Mouse (Mus musculus): ENCODE measurements around the gene Fcrl5. TPM values are rescaled to one million over a fixed set of nuclear protein-coding genes. Genes with fewer than 3 reads are reported as not detected.

Fcrl5 gene
- polyA plus RNA-seq, 1 experiment from 2014 or later, result not detected

- no peaks in the 10 kb centered on the region for H3K27me3 ChIP-seq
- ATAC-seq (ENCODE audit: borderline replicate concordance, extremely low read depth, low FRiP score, low TSS enrichment), result no peak
- H3K9ac ChIP-seq, result no peak overlapping the region
- 47% methylated on average over 8 of the region's 8 CpGs for WGBS
- H3K4me2 ChIP-seq, result no peak overlapping the region
- H3K27ac ChIP-seq, result no peak overlapping the region
- H3K4me3 ChIP-seq, result no peak overlapping the region
- H3K4me1 ChIP-seq, result no peaks in the 10 kb centered on the region
- no peaks in the 10 kb centered on the region for H3K9me3 ChIP-seq
- no peaks in the 10 kb centered on the region for H3K36me3 ChIP-seq
These were observed 65.6 kb downstream of the Fcrl5 start for GRCm38 (mm10) chr3:87501151-87501550.

- no peaks in the 10 kb centered on the region for H3K9me3 ChIP-seq
- H3K4me2 ChIP-seq, result no peak overlapping the region
- no peak for ATAC-seq (ENCODE audit: borderline replicate concordance, extremely low read depth, low FRiP score, low TSS enrichment)
- 89% methylated on average over 6 of the region's 6 CpGs for WGBS
- no peak overlapping the region for H3K9ac ChIP-seq
- no peaks in the 10 kb centered on the region for H3K36me3 ChIP-seq
- H3K27ac ChIP-seq, result no peak overlapping the region
- H3K27me3 ChIP-seq, result no peaks in the 10 kb centered on the region
- no peaks in the 10 kb centered on the region for H3K4me1 ChIP-seq
- no peak overlapping the region for H3K4me3 ChIP-seq
These were observed 67.2 kb downstream of the Fcrl5 start for GRCm38 (mm10) chr3:87502771-87503170.

- Histone ChIP-seq H3K4me3 (no peak overlapping the region), H3K27ac (no peak overlapping the region), H3K36me3 (no peaks in the 10 kb centered on the region), H3K4me2 (no peak overlapping the region), H3K4me1 (0 out of 2 replicates have a peak, but pooled peaks cover 5% of the 10 kb centered on the region), H3K9ac (no peak overlapping the region), H3K27me3 (no peaks in the 10 kb centered on the region), H3K9me3 (no peaks in the 10 kb centered on the region)
- WGBS, result 18% methylated on average over 7 of the region's 7 CpGs
- no peak for ATAC-seq (ENCODE audit: borderline replicate concordance, extremely low read depth, low FRiP score, low TSS enrichment)
These were observed 68.8 kb downstream of the Fcrl5 start for GRCm38 (mm10) chr3:87504330-87504729.

GRCm38 (mm10) chr3:87504749-87505425 lies 69.3 kb downstream of the Fcrl5 start:
- 0 out of 2 replicates have a peak, but pooled peaks cover 8% of the 10 kb centered on the region for H3K4me1 ChIP-seq
- no peak overlapping the region for H3K4me3 ChIP-seq
- H3K36me3 ChIP-seq, result no peaks in the 10 kb centered on the region
- H3K4me2 ChIP-seq, result no peak overlapping the region
- no peak overlapping the region for H3K27ac ChIP-seq
- no peak for ATAC-seq (ENCODE audit: borderline replicate concordance, extremely low read depth, low FRiP score, low TSS enrichment)
- 28% methylated on average over 4 of the region's 4 CpGs for WGBS
- H3K27me3 ChIP-seq, result no peaks in the 10 kb centered on the region
- H3K9ac ChIP-seq, result no peak overlapping the region
- no peaks in the 10 kb centered on the region for H3K9me3 ChIP-seq

- no peaks in the 10 kb centered on the region for H3K27me3 ChIP-seq
- no peaks in the 10 kb centered on the region for H3K36me3 ChIP-seq
- H3K27ac ChIP-seq, result no peak overlapping the region
- ATAC-seq (ENCODE audit: borderline replicate concordance, extremely low read depth, low FRiP score, low TSS enrichment), result no peak
- no peak overlapping the region for H3K9ac ChIP-seq
- 0 out of 2 replicates have a peak, but pooled peaks cover 8% of the 10 kb centered on the region for H3K4me1 ChIP-seq
- no peak overlapping the region for H3K4me2 ChIP-seq
- H3K4me3 ChIP-seq, result no peak overlapping the region
- WGBS, result 69% methylated on average over 12 of the region's 12 CpGs
- no peaks in the 10 kb centered on the region for H3K9me3 ChIP-seq
These were observed 71.2 kb downstream of the Fcrl5 start for GRCm38 (mm10) chr3:87506456-87507416.

GRCm38 (mm10) chr3:87508205-87508901 lies 72.8 kb downstream of the Fcrl5 start:
- Histone ChIP-seq H3K9ac (no peak overlapping the region), H3K4me1 (peaks cover 15% of the 10 kb centered on the region; the same call in 1 of the 2 replicates), H3K27me3 (no peaks in the 10 kb centered on the region), H3K27ac (no peak overlapping the region), H3K36me3 (no peaks in the 10 kb centered on the region), H3K4me3 (no peak overlapping the region), H3K9me3 (no peaks in the 10 kb centered on the region), H3K4me2 (peak overlapping the region; percentile 33)
- 29% methylated on average over 17 of the region's 17 CpGs for WGBS
- peak; percentile 47; the same call in 1 of the 2 replicates for ATAC-seq (ENCODE audit: borderline replicate concordance, extremely low read depth, low FRiP score, low TSS enrichment)

- Histone ChIP-seq H3K9me3 (no peaks in the 10 kb centered on the region), H3K27ac (no peak overlapping the region), H3K9ac (no peak overlapping the region), H3K4me3 (no peak overlapping the region), H3K4me1 (peaks cover 15% of the 10 kb centered on the region; the same call in 1 of the 2 replicates), H3K27me3 (no peaks in the 10 kb centered on the region), H3K4me2 (no peak overlapping the region), H3K36me3 (no peaks in the 10 kb centered on the region)
- ATAC-seq (ENCODE audit: borderline replicate concordance, extremely low read depth, low FRiP score, low TSS enrichment), result no peak; the same call in 1 of the 2 replicates
- WGBS, result 32% methylated on average over 4 of the region's 4 CpGs
These were observed 73.5 kb downstream of the Fcrl5 start for GRCm38 (mm10) chr3:87509061-87509460.

- Histone ChIP-seq H3K27me3 (no peaks in the 10 kb centered on the region), H3K9ac (no peak overlapping the region), H3K36me3 (no peaks in the 10 kb centered on the region), H3K9me3 (no peaks in the 10 kb centered on the region), H3K4me3 (no peak overlapping the region), H3K4me1 (peaks cover 20% of the 10 kb centered on the region), H3K27ac (no peak overlapping the region), H3K4me2 (no peak overlapping the region)
- 86% methylated on average over 9 of the region's 9 CpGs for WGBS
- ATAC-seq (ENCODE audit: borderline replicate concordance, extremely low read depth, low FRiP score, low TSS enrichment), result no peak
These were observed 75.3 kb downstream of the Fcrl5 start for GRCm38 (mm10) chr3:87510832-87511231.

GRCm38 (mm10) chr3:87511971-87512765 lies 76.6 kb downstream of the Fcrl5 start:
- Histone ChIP-seq H3K9ac (no peak overlapping the region), H3K36me3 (no peaks in the 10 kb centered on the region), H3K4me3 (no peak overlapping the region), H3K27ac (no peak overlapping the region), H3K27me3 (no peaks in the 10 kb centered on the region), H3K4me1 (peaks cover 27% of the 10 kb centered on the region), H3K4me2 (no peak overlapping the region), H3K9me3 (no peaks in the 10 kb centered on the region)
- WGBS, result 18% methylated on average over 16 of the region's 16 CpGs
- no peak for ATAC-seq (ENCODE audit: borderline replicate concordance, extremely low read depth, low FRiP score, low TSS enrichment)

GRCm38 (mm10) chr3:87515567-87516081 lies 80.1 kb downstream of the Fcrl5 start:
- Histone ChIP-seq H3K4me3 (no peak overlapping the region), H3K27ac (0 out of 2 replicates have a peak overlapping the region, but pooled peaks have one; percentile 1), H3K9ac (no peak overlapping the region), H3K4me2 (peak overlapping the region; percentile 6; the same call in 1 of the 2 replicates), H3K27me3 (no peaks in the 10 kb centered on the region), H3K36me3 (no peaks in the 10 kb centered on the region), H3K4me1 (peaks cover 19% of the 10 kb centered on the region), H3K9me3 (no peaks in the 10 kb centered on the region)
- no peak for ATAC-seq (ENCODE audit: borderline replicate concordance, extremely low read depth, low FRiP score, low TSS enrichment)
- 29% methylated on average over 13 of the region's 13 CpGs for WGBS

- Histone ChIP-seq H3K27ac (no peak overlapping the region), H3K4me1 (peaks cover 12% of the 10 kb centered on the region), H3K4me2 (no peak overlapping the region), H3K9me3 (no peaks in the 10 kb centered on the region), H3K36me3 (no peaks in the 10 kb centered on the region), H3K4me3 (no peak overlapping the region), H3K27me3 (no peaks in the 10 kb centered on the region), H3K9ac (no peak overlapping the region)
- ATAC-seq (ENCODE audit: borderline replicate concordance, extremely low read depth, low FRiP score, low TSS enrichment), result no peak
These were observed 82.9 kb downstream of the Fcrl5 start for GRCm38 (mm10) chr3:87518425-87518824.

All from lung, embryonic 15.5 days (tissue).